Mouse (Mus musculus): ENCODE results near the gene Ptprk. TPM values are rescaled to one million over a fixed set of nuclear protein-coding genes. Genes with fewer than 3 reads are reported as not detected.

Gene Ptprk
- polyA plus RNA-seq, 1 experiment from 2014 or later, result 45.5 TPM

- Histone ChIP-seq H3K27ac (no peak overlapping the region), H3K4me2 (no peak overlapping the region), H3K9me3 (no peaks in the 10 kb centered on the region), H3K27me3 (no peaks in the 10 kb centered on the region), H3K9ac (no peak overlapping the region), H3K4me3 (no peak overlapping the region), H3K4me1 (no peaks in the 10 kb centered on the region), H3K36me3 (peaks cover 6% of the 10 kb centered on the region)
- no peak for ATAC-seq (ENCODE audit: borderline replicate concordance, extremely low read depth, low FRiP score, low TSS enrichment)
- 63% methylated on average over 4 of the region's 4 CpGs for WGBS
Measured at GRCm38 (mm10) chr10:28586565-28587138, 512.0 kb downstream of the Ptprk start.

- ATAC-seq (ENCODE audit: borderline replicate concordance, extremely low read depth, low FRiP score, low TSS enrichment), result no peak
- peaks cover 8% of the 10 kb centered on the region; the same call in 1 of the 2 replicates for H3K36me3 ChIP-seq
- no peak overlapping the region for H3K27ac ChIP-seq
- H3K4me1 ChIP-seq, result no peaks in the 10 kb centered on the region
- H3K9ac ChIP-seq, result no peak overlapping the region
- WGBS, result 90% methylated on average over 4 of the region's 4 CpGs
- no peaks in the 10 kb centered on the region for H3K9me3 ChIP-seq
- no peak overlapping the region for H3K4me3 ChIP-seq
- H3K4me2 ChIP-seq, result no peak overlapping the region
- H3K27me3 ChIP-seq, result no peaks in the 10 kb centered on the region
Measured at GRCm38 (mm10) chr10:28588401-28588800, 513.8 kb downstream of the Ptprk start.

GRCm38 (mm10) chr10:28590822-28591221 is 516.2 kb downstream of the Ptprk start:
- peaks cover 8% of the 10 kb centered on the region; the same call in 1 of the 2 replicates for H3K36me3 ChIP-seq

GRCm38 (mm10) chr10:28593566-28594292 is 519.1 kb downstream of the Ptprk start:
- no peak overlapping the region for H3K4me2 ChIP-seq
- H3K4me1 ChIP-seq, result no peaks in the 10 kb centered on the region
- H3K27ac ChIP-seq, result no peak overlapping the region
- H3K27me3 ChIP-seq, result no peaks in the 10 kb centered on the region
- 0 out of 2 replicates have a peak, but pooled peaks cover 5% of the 10 kb centered on the region for H3K36me3 ChIP-seq
- no peaks in the 10 kb centered on the region for H3K9me3 ChIP-seq
- H3K9ac ChIP-seq, result no peak overlapping the region
- ATAC-seq (ENCODE audit: borderline replicate concordance, extremely low read depth, low FRiP score, low TSS enrichment), result no peak
- 43% methylated on average over 3 of the region's 4 CpGs for WGBS
- H3K4me3 ChIP-seq, result no peak overlapping the region

More at GRCm38 (mm10) chr10:28590822-28591221, 516.2 kb downstream of the Ptprk start:
- Histone ChIP-seq H3K27me3 (no peaks in the 10 kb centered on the region), H3K9me3 (no peaks in the 10 kb centered on the region), H3K9ac (no peak overlapping the region), H3K27ac (no peak overlapping the region), H3K4me2 (no peak overlapping the region), H3K4me3 (no peak overlapping the region), H3K4me1 (no peaks in the 10 kb centered on the region)
- 57% methylated on average over 3 of the region's 3 CpGs for WGBS
- no peak for ATAC-seq (ENCODE audit: borderline replicate concordance, extremely low read depth, low FRiP score, low TSS enrichment)

- Histone ChIP-seq H3K36me3 (0 out of 2 replicates have a peak, but pooled peaks cover 5% of the 10 kb centered on the region), H3K4me2 (no peak overlapping the region), H3K4me3 (no peak overlapping the region), H3K9ac (no peak overlapping the region), H3K27me3 (no peaks in the 10 kb centered on the region), H3K4me1 (no peaks in the 10 kb centered on the region), H3K27ac (no peak overlapping the region), H3K9me3 (no peaks in the 10 kb centered on the region)
- WGBS, result 95% methylated on average over 3 of the region's 3 CpGs
- ATAC-seq (ENCODE audit: borderline replicate concordance, extremely low read depth, low FRiP score, low TSS enrichment), result no peak
Measured at GRCm38 (mm10) chr10:28596897-28597296, 522.3 kb downstream of the Ptprk start.

- ATAC-seq (ENCODE audit: borderline replicate concordance, extremely low read depth, low FRiP score, low TSS enrichment), result no peak
- no peak overlapping the region for H3K4me3 ChIP-seq
- H3K27me3 ChIP-seq, result no peaks in the 10 kb centered on the region
- H3K27ac ChIP-seq, result no peak overlapping the region
- no peaks in the 10 kb centered on the region for H3K36me3 ChIP-seq
- H3K9ac ChIP-seq, result no peak overlapping the region
- no peaks in the 10 kb centered on the region for H3K9me3 ChIP-seq
- H3K4me1 ChIP-seq, result no peaks in the 10 kb centered on the region
- 65% methylated on average over 3 of the region's 3 CpGs for WGBS
- no peak overlapping the region for H3K4me2 ChIP-seq
Measured at GRCm38 (mm10) chr10:28609136-28609535, 534.5 kb downstream of the Ptprk start.

GRCm38 (mm10) chr10:28614396-28614795 is 539.8 kb downstream of the Ptprk start:
- Histone ChIP-seq H3K36me3 (no peaks in the 10 kb centered on the region), H3K9ac (no peak overlapping the region), H3K4me2 (no peak overlapping the region), H3K4me1 (no peaks in the 10 kb centered on the region), H3K27me3 (no peaks in the 10 kb centered on the region), H3K9me3 (no peaks in the 10 kb centered on the region), H3K4me3 (no peak overlapping the region), H3K27ac (0 out of 2 replicates have a peak overlapping the region, but pooled peaks have one; percentile 33)
- no peak for ATAC-seq (ENCODE audit: borderline replicate concordance, extremely low read depth, low FRiP score, low TSS enrichment)
- WGBS, result 67% methylated on average over 2 of the region's 2 CpGs

GRCm38 (mm10) chr10:28617203-28617602 is 542.6 kb downstream of the Ptprk start:
- H3K9me3 ChIP-seq, result no peaks in the 10 kb centered on the region
- WGBS, result 95% methylated on average over 7 of the region's 7 CpGs
- H3K36me3 ChIP-seq, result no peaks in the 10 kb centered on the region
- no peaks in the 10 kb centered on the region for H3K27me3 ChIP-seq
- ATAC-seq (ENCODE audit: borderline replicate concordance, extremely low read depth, low FRiP score, low TSS enrichment), result no peak
- no peak overlapping the region for H3K4me2 ChIP-seq
- no peak overlapping the region for H3K9ac ChIP-seq
- H3K4me3 ChIP-seq, result no peak overlapping the region
- H3K27ac ChIP-seq, result no peak overlapping the region
- H3K4me1 ChIP-seq, result no peaks in the 10 kb centered on the region

GRCm38 (mm10) chr10:28618002-28618401 is 543.4 kb downstream of the Ptprk start:
- Histone ChIP-seq H3K36me3 (no peaks in the 10 kb centered on the region), H3K9me3 (no peaks in the 10 kb centered on the region), H3K4me1 (no peaks in the 10 kb centered on the region), H3K9ac (no peak overlapping the region), H3K4me3 (no peak overlapping the region), H3K27ac (no peak overlapping the region), H3K4me2 (no peak overlapping the region), H3K27me3 (no peaks in the 10 kb centered on the region)
- WGBS, result 74% methylated on average over 2 of the region's 2 CpGs
- ATAC-seq (ENCODE audit: borderline replicate concordance, extremely low read depth, low FRiP score, low TSS enrichment), result no peak

- Histone ChIP-seq H3K27ac (no peak overlapping the region), H3K9ac (no peak overlapping the region), H3K9me3 (no peaks in the 10 kb centered on the region), H3K4me3 (no peak overlapping the region), H3K36me3 (no peaks in the 10 kb centered on the region), H3K27me3 (no peaks in the 10 kb centered on the region), H3K4me2 (no peak overlapping the region), H3K4me1 (no peaks in the 10 kb centered on the region)
- ATAC-seq (ENCODE audit: borderline replicate concordance, extremely low read depth, low FRiP score, low TSS enrichment), result no peak
- WGBS, result 74% methylated on average over 1 of the region's 1 CpGs
Measured at GRCm38 (mm10) chr10:28619415-28619814, 544.8 kb downstream of the Ptprk start.

- Histone ChIP-seq H3K9me3 (no peaks in the 10 kb centered on the region), H3K4me2 (no peak overlapping the region), H3K4me3 (no peak overlapping the region), H3K36me3 (no peaks in the 10 kb centered on the region), H3K27me3 (no peaks in the 10 kb centered on the region), H3K27ac (no peak overlapping the region), H3K4me1 (no peaks in the 10 kb centered on the region), H3K9ac (no peak overlapping the region)
- no peak for ATAC-seq (ENCODE audit: borderline replicate concordance, extremely low read depth, low FRiP score, low TSS enrichment)
Measured at GRCm38 (mm10) chr10:28636096-28636495, 561.5 kb downstream of the Ptprk start.

GRCm38 (mm10) chr10:28641887-28642286 is 567.3 kb downstream of the Ptprk start:
- no peaks in the 10 kb centered on the region for H3K9me3 ChIP-seq
- no peak overlapping the region for H3K4me2 ChIP-seq
- WGBS, result 93% methylated on average over 2 of the region's 2 CpGs
- H3K36me3 ChIP-seq, result no peaks in the 10 kb centered on the region
- no peak overlapping the region for H3K4me3 ChIP-seq
- no peaks in the 10 kb centered on the region for H3K27me3 ChIP-seq
- no peak for ATAC-seq (ENCODE audit: borderline replicate concordance, extremely low read depth, low FRiP score, low TSS enrichment)
- H3K27ac ChIP-seq, result no peak overlapping the region
- H3K4me1 ChIP-seq, result no peaks in the 10 kb centered on the region
- no peak overlapping the region for H3K9ac ChIP-seq

Measured in lung, embryonic 15.5 days (tissue).